Mouse (Mus musculus) olfactory bulb, adult 2 months (tissue): ENCODE measurements at regions not wholly inside any gene's neighbourhood (a gene's known extent, or its start where the extent isn't known, plus 50 kb on each side); places are given as distances from the start of the nearest gene placed in this dataset.

Source experiments
- H3K27ac ChIP-seq: fragments of 200-500 bp; 2 replicates; pipeline ENCODE4 v1.5.1; 2012; ENCODE audit warnings: low read depth, low read length; ENCODE audit not compliant: insufficient read depth
- H3K4me1 ChIP-seq: fragments of 200-500 bp; 2 replicates; pipeline ENCODE4 v1.6.1; 2012; ENCODE audit warnings: low read length; ENCODE audit not compliant: control insufficient read depth, insufficient read depth
- H3K4me3 ChIP-seq: fragments of 200-500 bp; 2 replicates; pipeline ENCODE4 v1.5.1; 2012; ENCODE audit warnings: mild to moderate bottlenecking, low read depth, low read length, moderate library complexity; ENCODE audit not compliant: insufficient read depth
- CTCF ChIP-seq: fragments of 200-500 bp; IDR thresholded peaks from 2 replicates; pipeline ENCODE4 v1.5.1; 2012; ENCODE audit warnings: low read depth, mild to moderate bottlenecking, low read length, moderate library complexity; ENCODE audit not compliant: insufficient read depth
- POLR2A ChIP-seq: fragments of 200-500 bp; IDR thresholded peaks from 2 replicates; pipeline ENCODE4 v1.6.1; 2012; ENCODE audit warnings: mild to moderate bottlenecking, low read depth, low read length, moderate library complexity; ENCODE audit not compliant: insufficient read depth
- WGBS: fragments of 180-500 bp; shearing (Covaris S2); methylation state at CpG from one replicate; pipeline ENCODE4 v1.1.7; 2018; 5-methylcytosine and 5-hydroxymethylcytosine counted together

DNA sequence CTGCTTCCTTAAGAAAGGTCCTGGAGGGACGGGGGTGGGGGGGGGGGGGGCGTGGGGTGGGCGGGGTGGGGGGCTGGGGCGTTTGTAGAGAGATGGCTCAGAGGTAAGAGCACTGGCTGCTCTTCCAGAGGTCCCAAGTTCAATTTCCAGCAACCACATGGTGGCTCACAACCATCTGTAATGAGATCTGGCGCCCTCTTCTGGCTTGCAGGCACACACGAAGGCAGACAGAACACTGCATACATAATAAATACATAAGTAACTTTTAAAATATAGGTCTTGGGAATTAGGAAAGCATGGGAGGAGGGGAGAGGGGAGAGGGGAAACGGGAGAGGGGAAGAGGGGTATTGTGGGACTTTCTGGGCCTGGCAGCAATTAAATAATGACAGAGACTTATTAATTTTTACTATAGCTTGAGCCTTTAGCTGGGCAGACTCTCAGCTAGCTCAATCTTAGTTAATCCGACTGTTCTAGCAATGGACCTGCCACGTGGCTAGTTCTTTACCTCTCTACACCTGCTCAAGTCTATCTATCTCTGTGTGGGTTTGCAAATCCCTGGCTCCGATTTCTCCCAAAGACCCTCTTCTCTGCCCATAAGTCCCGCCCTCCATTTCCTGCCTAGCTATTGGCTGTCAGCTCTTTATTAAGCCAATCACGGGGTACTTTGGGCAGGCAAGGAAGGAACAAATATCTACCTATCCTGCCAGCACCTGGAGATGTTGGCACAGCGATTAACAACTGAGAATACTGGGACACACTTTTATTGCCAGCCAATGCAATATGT lies 64.1 kb upstream of the Rpl34 start:
- no peak overlapping the region for H3K27ac ChIP-seq
- no peak for TF ChIP-seq CTCF
- no peak for TF ChIP-seq POLR2A
- 42% methylated on average over 13 of the region's 13 CpGs for WGBS
- no peak overlapping the region for H3K4me3 ChIP-seq
- no peaks in the 10 kb centered on the region for H3K4me1 ChIP-seq

GRCm38 (mm10) chr3:130780706-130781240 lies 50.6 kb upstream of the Rpl34 start:
- Histone ChIP-seq H3K4me3 (no peak overlapping the region), H3K27ac (no peak overlapping the region), H3K4me1 (no peaks in the 10 kb centered on the region)
- 72% methylated on average over 11 of the region's 11 CpGs for WGBS
- TF ChIP-seq POLR2A (no peak), CTCF (no peak)
